Mouse (Mus musculus): ENCODE measurements at regions not wholly inside any gene's neighbourhood (a gene's known extent, or its start where the extent isn't known, plus 50 kb on each side); places are given as distances from the start of the nearest gene placed in this dataset.

DNA sequence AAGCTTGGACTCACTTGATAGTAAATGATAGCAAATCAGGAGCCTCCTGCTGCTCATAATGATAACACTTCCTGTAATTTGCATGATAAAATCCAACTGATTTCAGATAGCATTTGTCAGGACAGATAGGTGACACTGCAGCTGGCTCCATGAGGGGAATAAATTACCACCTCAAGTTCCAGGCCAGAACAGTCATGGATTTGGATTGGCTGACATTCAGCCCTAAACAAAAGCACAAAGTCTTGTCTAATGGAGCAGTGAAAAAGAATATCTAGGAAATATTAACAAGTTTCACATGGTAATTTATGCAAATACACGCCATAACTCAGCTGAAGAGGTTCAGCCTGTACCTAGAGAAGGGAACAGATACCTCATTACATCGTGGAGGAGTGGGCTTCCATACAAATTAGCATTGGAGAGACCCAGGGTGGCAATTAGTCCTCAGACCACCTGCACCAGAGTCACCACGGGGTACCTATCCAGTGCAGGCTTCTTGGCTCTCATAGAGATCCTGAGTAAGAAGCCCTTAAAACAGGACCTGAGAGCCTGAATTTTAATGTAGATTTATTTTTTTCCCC is 587.3 kb upstream of the Plxna2 start:
- DNase-seq, result no peak

DNA sequence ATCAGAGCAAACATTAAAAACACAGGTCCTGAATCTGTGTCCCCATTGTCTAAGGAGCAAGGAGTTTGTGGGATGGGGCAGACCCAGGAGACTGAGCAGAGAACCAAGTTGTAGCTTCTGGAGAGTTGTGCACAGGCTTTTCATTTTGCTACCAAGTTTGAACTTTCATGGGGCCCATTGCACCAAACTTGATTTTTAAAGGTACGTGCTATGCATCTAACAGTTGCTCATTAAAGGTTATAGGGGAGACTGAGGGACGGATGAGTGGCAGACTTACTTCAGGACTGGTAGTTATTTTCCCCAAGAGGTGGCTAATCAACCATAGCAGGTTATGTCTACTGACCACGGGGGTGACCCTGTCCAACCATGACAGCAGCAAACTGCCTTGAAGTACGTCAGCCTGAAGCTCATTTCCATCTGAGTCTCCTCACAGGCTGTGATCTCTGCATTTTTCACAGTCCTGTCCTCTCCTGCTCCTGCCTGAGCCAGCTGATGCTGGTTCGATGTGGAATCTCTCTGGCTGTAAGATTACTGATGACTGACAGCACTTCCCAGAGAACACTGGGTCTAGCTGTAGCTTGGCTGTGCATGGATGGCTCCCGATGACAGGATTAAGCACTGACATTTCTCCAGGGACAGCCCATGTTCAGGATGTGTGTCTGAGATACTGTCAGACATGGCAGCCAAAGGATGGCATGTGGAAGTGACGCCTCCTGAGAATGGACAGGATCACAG is 590.9 kb upstream of the Plxna2 start:
- DNase-seq, result no peak

DNA sequence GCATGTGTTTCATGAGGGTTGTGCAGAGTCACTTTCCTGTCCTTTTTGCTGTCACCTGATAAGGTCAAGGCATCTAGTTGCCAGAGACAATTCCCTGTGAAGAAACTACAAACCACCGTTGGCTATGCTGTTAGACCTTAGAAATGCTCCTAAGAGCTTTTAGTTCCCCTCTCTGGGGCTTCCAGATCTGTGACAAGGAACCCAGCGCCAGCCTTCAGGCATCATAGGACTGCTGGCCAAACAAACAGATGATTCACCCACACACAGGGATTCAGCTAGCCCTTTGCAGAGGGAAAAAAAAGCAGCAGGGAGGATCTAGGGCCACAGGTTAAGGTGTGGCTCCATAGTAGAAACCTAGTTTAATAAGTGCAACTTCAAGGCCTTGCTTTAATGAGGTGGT is 591.8 kb upstream of the Plxna2 start:
- DNase-seq, result no peak

DNA sequence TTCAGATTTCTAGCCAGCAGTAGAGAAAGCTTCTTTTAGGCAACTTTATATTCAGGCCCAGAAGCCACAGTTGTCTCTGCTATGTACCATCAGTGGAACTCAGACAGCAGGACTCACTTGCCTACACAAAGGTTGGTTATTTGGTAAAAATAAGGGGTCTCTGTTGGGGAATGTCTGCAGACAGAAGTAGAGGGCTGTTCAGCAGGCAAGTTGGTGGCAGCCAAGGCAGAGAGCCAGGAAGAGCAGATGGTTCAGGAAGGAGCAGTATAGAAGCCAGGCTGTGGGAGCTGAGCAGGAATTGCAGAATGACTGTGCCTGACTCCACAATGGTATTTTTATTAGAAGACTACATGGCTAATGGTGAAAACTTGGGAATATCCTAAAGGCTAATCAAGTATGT is 598.7 kb upstream of the Plxna2 start:
- DNase-seq, result no peak

DNA sequence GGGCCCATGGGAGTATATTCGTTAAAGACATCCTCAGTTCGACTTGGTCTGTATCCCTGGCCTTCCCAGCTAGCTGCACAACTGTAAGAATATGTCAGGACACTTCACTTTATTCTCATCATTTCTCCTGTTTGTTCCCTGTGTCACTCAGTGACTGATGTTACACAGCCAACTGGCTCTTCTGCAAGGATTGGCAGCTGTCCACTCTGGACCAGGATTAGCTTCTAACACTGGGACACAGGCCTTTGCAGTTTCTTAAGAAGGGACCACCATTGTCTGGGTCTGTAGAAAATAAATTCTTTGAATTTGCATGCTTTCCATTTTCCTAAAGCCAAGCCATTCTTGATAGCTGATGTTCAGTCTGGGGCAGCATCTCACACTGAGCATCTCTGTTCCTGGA is 622.1 kb upstream of the Camk1g start:
- DNase-seq, result no peak

DNA sequence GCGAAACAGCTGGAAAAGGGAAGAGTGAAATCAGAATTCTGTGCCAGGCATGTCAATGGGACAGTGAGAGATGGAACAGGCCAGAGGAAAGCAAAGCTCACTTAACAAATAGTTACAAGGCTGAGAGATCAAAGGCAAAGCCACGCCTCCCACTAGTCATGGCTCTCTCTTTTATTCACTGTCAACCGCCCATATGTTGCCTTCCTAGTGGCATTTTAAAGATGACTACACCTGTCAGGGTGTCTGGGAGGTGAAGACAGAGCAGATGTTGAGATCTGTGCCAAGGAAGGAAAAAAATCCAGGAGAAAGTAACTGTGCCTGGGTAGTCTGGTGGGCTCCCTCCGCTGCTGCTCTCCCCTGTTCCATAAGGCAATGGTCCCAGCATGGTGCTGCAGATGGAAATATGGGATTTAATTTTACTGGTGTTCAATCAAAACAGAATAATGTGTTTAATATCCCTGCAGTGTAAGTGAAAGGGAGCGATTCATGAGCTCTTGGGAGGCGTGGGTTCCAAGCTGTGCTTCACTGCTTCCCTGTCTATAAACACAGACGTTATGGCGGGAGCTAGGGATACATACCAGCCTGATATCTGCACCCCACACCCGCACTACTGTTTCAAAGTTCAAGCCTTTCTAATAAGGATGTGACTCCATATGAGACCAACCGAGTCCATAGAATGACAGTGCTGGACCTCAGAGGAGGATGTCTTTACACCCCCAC is 620.0 kb upstream of the Camk1g start:
- no peak for DNase-seq

DNA sequence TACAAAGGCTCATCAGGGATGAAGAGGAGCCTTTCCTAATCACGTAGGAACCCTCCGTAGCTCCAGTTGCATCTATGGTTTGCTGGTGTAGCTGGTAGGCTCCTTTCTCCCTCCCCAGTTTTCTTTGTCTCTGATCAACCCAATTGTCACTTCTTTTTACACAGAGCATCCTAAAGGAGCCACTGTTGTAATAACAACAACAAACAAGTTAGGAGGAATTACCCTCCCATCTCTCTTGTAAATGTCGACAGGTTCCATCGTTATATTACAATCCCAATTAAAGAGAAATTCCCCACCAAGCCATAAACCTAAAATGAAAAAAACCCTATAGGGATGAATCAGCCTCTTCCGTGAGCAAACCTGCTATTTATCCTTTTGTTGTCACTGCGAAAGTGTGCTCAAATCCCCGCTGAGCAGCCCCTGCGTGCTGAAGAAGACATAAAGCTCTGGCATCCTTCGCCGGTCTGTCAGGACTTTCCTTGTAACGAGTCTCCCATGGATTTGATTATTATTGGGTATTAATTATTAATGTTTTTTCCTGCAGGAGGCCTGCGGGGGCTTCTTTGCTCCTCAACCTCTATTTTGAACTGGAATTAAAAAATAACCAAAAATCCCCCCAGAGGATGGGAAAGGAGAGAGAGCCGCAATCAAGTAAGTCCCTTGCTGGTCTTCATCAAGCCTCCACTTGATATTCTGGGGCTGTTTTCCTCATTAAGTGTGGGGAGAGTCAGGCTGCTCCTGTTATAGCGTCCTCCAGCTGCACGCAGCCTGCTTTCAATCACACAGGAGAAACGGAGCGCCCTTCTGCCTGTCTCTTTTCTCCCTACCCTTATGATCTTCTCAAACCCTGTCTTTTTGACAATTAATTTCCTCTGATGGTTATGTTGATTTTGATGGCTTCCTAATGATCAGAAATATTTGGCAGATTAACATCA is 619.1 kb upstream of the Camk1g start:
- DNase-seq, result no peak

DNA sequence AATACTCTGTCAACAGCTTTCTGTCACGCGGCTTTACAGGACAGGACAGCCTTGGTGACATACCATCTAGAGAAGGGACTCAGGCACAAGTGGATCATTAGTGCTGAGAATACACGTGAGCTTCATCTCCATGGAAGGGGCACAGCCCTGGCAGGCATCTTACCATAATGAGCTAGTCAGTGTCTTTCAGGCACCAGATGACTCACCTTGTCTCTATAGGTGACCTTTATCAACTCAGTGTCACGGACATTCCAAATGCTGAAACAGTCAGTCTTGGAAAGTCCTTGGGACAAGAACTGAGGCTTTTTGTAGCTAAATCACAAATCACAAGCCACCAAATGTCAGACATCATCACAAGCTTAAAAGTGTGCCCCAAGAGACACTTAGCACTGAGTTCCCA is 610.5 kb upstream of the Camk1g start:
- no peak for DNase-seq

DNA sequence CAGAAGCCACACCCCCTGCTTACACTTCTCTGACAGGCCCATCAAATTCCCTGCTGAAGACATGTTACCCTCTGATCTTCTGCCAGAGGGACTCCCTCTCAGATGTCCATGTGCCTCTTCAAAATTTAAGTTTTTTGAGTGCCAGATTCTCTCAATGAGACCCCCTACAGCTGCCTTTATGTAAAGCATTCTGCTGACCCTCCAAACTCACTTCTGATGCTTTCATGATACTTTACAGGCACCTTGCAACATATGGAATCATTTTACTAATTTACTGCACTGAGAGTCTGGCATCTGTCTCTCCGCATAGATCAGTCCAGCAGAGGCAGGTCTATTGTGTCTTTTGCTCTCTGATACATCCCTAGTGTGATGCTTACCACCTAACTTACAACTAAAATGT is 601.4 kb upstream of the Camk1g start:
- no peak for DNase-seq

DNA sequence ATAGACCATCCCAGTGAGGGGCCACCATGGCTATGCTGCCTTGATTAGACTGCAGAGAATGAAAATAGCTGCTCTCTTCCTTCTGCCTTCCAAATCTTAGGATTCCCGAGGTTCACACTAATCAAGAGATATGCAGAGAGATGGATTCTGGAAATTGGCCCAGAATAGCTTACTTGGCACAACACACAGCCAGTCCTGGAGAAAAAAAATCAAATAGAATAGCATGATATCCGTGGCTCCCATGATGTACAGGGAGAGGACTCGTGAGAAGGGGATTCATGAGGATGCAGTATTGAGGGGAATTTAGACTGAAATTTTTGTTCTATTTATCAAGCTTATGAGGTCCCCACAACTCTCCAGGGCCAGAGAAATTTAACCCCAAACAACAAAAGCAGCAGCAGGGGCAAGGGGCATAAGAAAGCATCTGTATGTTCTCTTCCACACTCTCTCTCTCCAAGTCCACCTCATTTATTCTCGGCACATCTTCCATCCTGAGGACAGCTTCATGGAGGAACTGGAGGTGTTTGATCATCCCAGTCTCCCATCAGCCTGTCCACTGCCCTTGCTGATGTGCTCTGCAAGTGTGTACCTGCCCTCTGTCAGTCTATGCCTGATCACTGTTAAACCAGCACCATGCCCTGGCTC is 599.3 kb upstream of the Camk1g start:
- no peak for DNase-seq

DNA sequence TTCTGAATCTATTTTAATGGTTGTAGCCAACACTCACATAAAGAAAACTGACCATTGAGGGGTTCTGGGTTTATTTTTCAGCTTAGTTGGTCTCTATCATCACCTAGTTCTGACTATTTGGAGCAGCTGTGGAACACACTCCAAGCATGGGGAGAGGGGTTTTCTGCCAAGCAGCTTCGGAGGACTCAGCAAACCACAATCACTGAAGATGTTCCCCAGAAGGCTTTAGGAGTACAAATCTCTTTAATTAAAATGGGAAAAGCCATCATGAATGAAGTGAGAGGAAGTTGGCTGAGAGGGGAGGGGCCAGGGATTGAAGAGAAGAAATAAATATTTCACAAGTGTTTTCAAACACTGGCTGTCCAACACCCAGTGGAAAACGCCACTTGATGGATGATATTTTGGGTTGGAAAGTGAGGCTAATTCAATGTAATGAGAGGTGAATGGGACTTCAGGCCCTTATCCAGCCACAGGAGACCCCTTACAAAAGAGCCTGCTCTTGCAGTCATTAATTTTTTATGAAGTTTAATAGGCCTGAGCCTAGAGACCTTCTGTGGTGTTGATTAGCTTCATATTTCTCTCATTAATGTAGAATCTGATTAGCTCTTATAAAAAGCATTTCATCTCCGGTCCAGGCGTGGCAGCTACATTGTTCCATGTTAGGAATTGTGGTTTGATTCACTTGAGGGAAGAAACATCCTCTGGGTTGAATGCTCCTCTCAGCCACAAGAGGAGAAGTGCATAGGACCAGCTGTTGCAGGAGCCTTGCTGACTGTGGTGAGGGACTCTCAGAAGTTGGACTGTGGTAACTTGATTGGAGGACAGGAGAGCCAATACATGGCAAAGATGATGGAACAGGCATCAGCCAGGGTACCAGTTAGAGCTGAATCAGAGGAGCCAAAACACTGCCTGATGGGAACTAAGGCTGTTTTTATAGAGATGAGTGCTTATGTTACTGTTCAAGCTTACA is 598.1 kb upstream of the Camk1g start:
- no peak for DNase-seq

DNA sequence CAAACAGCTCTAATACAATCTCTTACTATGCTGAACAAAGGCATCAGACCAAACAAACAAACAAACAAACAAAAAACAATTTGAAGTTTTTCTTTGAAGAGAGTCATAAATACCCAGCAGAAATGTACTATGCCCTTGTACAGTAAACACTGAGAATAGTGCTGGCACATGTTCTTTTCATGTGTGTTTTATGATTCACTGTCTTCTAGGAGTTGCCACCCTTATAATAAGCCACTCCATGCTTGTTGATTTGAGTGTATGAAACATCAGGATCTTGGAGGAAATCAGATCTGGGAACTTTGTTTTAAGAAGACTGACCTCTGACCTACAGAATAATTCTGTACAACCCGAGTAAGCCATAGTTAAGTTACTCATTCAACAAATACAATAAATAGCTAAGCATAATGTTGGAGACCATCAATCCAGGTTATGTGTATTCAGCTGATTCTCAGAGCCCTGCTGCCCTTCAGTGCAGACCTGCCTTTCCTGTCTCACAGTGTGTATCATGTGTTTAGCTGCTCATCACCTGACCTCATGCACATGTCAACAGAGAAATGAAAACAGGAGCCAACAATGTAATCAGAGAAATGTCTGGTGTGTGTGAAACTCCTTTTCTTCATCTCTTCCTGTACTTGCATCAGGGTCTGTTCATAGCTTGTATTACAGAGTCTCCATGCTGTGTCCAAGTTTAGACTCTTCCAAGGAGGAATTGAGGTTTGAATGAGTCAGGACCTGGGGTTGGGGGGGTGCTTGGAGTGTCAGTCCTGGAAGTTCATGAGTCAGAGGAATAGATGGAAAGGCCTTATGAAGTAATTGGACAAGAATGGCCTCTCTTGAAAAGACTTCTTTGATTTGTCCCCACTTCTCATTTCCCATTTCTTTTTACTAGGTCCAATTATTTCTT is 596.8 kb upstream of the Camk1g start:
- DNase-seq, result no peak

- DNase-seq, result no peak
These were observed 595.2 kb upstream of the Camk1g start for GRCm38 (mm10) chr1:193965278-193965677.

DNA sequence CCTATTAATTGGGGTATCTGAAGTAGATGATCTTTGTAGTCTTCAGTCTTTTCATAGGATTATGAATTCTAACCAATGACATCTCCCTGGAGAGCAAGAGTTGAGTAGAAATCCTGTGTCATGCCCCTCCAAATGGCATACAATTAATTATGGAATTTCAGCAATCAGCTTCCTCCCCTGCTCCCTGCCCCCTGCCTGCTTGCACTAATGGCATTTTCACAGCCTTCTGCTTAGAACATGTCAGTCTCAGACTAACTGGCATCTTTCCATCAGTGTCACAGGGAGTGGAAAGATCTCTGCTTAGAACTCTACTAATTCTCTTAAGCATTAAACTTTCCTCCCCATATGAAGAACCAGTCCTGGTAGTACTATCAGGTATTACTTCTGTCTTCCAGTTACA is 581.8 kb upstream of the Camk1g start:
- no peak for DNase-seq

GRCm38 (mm10) chr1:193949817-193950216 is 579.7 kb upstream of the Camk1g start:
- no peak for DNase-seq

DNA sequence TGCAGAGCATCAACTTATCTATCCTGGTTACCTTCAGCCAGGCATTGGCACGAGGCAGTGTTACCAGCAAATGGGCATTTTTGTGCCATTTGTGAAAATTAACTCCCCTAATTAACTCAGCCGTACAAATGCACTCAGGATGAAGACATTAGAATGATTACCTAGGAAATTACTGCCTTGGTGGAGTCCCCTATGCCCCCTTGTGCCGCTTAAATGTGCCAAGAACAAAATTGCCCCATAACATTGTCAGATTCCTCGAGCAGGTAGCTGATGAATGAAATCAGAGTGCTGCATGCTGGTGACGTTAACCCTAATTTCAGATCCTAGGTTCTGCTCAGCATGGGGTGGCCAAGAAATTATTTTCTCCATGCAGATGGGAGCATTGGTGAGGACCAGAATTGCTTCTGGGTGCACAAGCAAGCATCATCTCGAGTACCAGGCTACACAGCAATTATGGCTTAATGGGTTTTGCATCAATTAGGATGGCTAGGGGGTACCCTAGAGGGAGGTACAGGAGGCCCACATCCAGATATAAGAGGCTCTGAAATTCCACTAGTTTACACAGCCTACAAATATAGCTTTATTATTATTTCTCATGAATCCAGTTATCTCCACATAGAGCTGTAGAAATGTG is 577.0 kb upstream of the Camk1g start:
- DNase-seq, result no peak

DNA sequence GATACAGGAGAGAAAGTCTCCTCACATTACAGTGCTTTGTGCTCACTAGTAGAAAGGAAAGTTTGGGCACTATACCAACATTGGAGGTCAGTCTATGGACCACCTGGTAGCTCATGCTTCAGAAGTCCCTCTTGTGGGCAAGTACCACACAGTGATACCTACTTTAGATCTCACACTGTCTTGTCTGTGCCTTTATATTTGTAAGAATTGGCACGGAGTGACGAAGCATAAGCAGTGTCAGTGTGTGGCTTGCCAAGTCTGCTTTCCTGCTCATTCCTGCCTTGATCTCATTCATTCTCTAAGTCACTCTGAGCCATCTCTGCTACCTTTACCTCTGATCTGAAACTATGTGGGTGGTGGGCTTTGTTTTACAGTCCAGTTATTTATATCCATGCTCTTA is 565.9 kb upstream of the Camk1g start:
- no peak for DNase-seq

GRCm38 (mm10) chr1:193934308-193934707 is 564.2 kb upstream of the Camk1g start:
- no peak for DNase-seq

DNA sequence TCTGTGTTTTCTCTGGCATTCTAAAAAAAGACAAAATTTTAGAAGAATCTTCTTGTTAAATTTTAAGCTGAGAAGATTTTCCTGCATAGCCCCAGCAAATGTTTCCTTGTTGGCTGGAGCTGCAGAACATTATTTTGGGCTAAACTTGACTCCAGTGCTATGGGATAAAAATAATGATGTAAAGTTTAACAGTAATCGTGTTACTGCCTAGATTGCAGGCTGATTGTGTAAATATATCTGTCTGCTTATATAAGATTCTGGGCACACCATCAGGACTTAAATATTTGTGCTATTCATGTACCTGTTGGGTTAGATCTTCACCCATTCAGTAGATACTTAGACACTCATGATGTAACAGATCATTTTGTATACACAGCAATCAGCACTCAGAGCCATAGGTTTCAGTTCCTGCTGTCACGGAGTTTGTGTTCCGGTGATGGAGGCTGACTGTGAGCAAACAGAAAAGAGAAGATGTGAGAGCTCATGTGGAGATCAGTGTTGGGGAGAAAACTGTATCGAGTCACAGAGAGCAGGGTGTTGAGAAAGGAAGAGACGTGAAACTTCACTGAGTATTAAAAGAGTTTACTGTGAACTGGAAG is 561.1 kb upstream of the Camk1g start:
- DNase-seq, result no peak
